Mouse (Mus musculus) liver, embryonic 15.5 days (tissue): ENCODE results near the gene Pim1. TPM values are rescaled to one million over a fixed set of nuclear protein-coding genes. Genes with fewer than 3 reads are reported as not detected.
"Not testable (repeated sequence)": the region's sequence is repeated elsewhere in the genome, so short reads cannot be mapped to it uniquely, and the experiment has no call there.

Experiments
- ATAC-seq: fragments of 200-750 bp; cut with Nextera tagmentation; 2 replicates; pipeline ENCODE4 v1.8.0; 2017; ENCODE audit warnings: moderate number of reproducible peaks, mild to moderate bottlenecking, moderate library complexity; ENCODE audit not compliant: insufficient read depth
- H3K27ac ChIP-seq: fragments of 300-500 bp; sonication (generic); replicated peaks from 2 replicates; pipeline ENCODE4 v1.5.1; 2015; ENCODE audit warnings: mild to moderate bottlenecking, inconsistent platforms
- H3K27me3 ChIP-seq: fragments of 300-500 bp; sonication (generic); 2 replicates; pipeline ENCODE4 v1.6.1; 2015; ENCODE audit warnings: mild to moderate bottlenecking, inconsistent platforms
- H3K36me3 ChIP-seq: fragments of 300-500 bp; sonication (generic); replicated peaks from 2 replicates; pipeline ENCODE4 v1.6.1; 2015; ENCODE audit warnings: moderate library complexity, mild to moderate bottlenecking, inconsistent platforms
- H3K4me1 ChIP-seq: fragments of 300-500 bp; sonication (generic); replicated peaks from 2 replicates; pipeline ENCODE4 v1.6.1; 2015; ENCODE audit warnings: inconsistent platforms
- H3K4me2 ChIP-seq: fragments of 300-500 bp; sonication (generic); 2 replicates; pipeline ENCODE4 v1.6.1; 2015; ENCODE audit warnings: moderate library complexity, mild to moderate bottlenecking, inconsistent platforms
- H3K4me3 ChIP-seq: fragments of 300-500 bp; sonication (generic); replicated peaks from 2 replicates; pipeline ENCODE4 v1.5.1; 2015; ENCODE audit warnings: mild to moderate bottlenecking, inconsistent platforms
- H3K9ac ChIP-seq: fragments of 300-500 bp; sonication (generic); 2 replicates; pipeline ENCODE4 v1.6.1; 2015; ENCODE audit warnings: moderate library complexity, mild to moderate bottlenecking, inconsistent platforms
- H3K9me3 ChIP-seq: fragments of 300-500 bp; sonication (generic); replicated peaks from 2 replicates; pipeline ENCODE4 v1.6.1; 2016; ENCODE audit warnings: inconsistent platforms
- WGBS: fragments of 180-500 bp; shearing (Covaris S2); methylation state at CpG from one replicate; pipeline ENCODE4 v1.1.7; 2015; ENCODE audit warnings: mixed read lengths; ENCODE audit not compliant: insufficient replicate concordance; 5-methylcytosine and 5-hydroxymethylcytosine counted together
- polyA plus RNA-seq: library from polyadenylated mRNA; unstranded; fragments of >200 nt; fragmentation: Nextera tagmentation; extraction: Ambion mirVana; gene quantifications from 2 replicates; pipeline ENCODE4 v1.2.1, GENCODE M21; 2015

The Pim1 gene
- polyA plus RNA-seq, 1 experiment from 2014 or later = 93.5 TPM

GRCm38 (mm10) chr17:29494732-29495076 is 4.2 kb downstream of the Pim1 start:
- 49% methylated on average over 8 of the region's 8 CpGs for WGBS
- ATAC-seq = no peak
- Histone ChIP-seq H3K36me3 (peaks cover 53% of the 10 kb centered on the region), H3K4me2 (peak overlapping the region; percentile 73), H3K27ac (peak overlapping the region; percentile 99), H3K9ac (peak overlapping the region; percentile 100), H3K4me1 (peaks cover 64% of the 10 kb centered on the region), H3K27me3 (no peaks in the 10 kb centered on the region), H3K9me3 (no peaks in the 10 kb centered on the region), H3K4me3 (peak overlapping the region; percentile 99)

- Histone ChIP-seq H3K4me3 (no peak overlapping the region; the same call in 1 of the 2 replicates), H3K36me3 (peaks cover 52% of the 10 kb centered on the region)
Measured at GRCm38 (mm10) chr17:29496211-29497070, 5.9 kb downstream of the Pim1 start.

GRCm38 (mm10) chr17:29497071-29497354 is 6.5 kb downstream of the Pim1 start:
- Histone ChIP-seq H3K4me2 (peak overlapping the region; percentile 24; the same call in 1 of the 2 replicates), H3K27ac (peak overlapping the region; percentile 96)

More at GRCm38 (mm10) chr17:29496211-29497070, 5.9 kb downstream of the Pim1 start:
- Histone ChIP-seq H3K4me2 (peak overlapping the region; percentile 24), H3K27me3 (no peaks in the 10 kb centered on the region), H3K9me3 (no peaks in the 10 kb centered on the region), H3K4me1 (peaks cover 81% of the 10 kb centered on the region), H3K9ac (peak overlapping the region; percentile 25; the same call in 1 of the 2 replicates), H3K27ac (peak overlapping the region; percentile 96)
- no peak for ATAC-seq
- WGBS = 70% methylated on average over 6 of the region's 6 CpGs

GRCm38 (mm10) chr17:29497481-29497880 is 6.9 kb downstream of the Pim1 start:
- H3K36me3 ChIP-seq = peaks cover 41% of the 10 kb centered on the region
- H3K27me3 ChIP-seq, ATAC-seq, H3K9ac ChIP-seq, H3K9me3 ChIP-seq, H3K4me2 ChIP-seq, H3K4me3 ChIP-seq: not testable (repeated sequence)
- 39% methylated on average over 1 of the region's 1 CpGs for WGBS
- peaks cover 92% of the 10 kb centered on the region for H3K4me1 ChIP-seq
- H3K27ac ChIP-seq = peak overlapping the region; percentile 96

More at GRCm38 (mm10) chr17:29497071-29497354, 6.5 kb downstream of the Pim1 start:
- no peak overlapping the region for H3K4me3 ChIP-seq
- peaks cover 87% of the 10 kb centered on the region for H3K4me1 ChIP-seq
- peak overlapping the region; percentile 25 for H3K9ac ChIP-seq
- H3K27me3 ChIP-seq = no peaks in the 10 kb centered on the region
- peaks cover 46% of the 10 kb centered on the region for H3K36me3 ChIP-seq
- no peak for ATAC-seq
- no peaks in the 10 kb centered on the region for H3K9me3 ChIP-seq
- 62% methylated on average over 3 of the region's 3 CpGs for WGBS

GRCm38 (mm10) chr17:29498028-29498427 is 7.5 kb downstream of the Pim1 start:
- no peaks in the 10 kb centered on the region for H3K9me3 ChIP-seq
- peaks cover 37% of the 10 kb centered on the region for H3K36me3 ChIP-seq
- peaks cover 96% of the 10 kb centered on the region for H3K4me1 ChIP-seq
- H3K9ac ChIP-seq = peak overlapping the region; percentile 41; the same call in 1 of the 2 replicates
- WGBS = 9% methylated on average over 4 of the region's 4 CpGs
- H3K27ac ChIP-seq = peak overlapping the region; percentile 96
- no peak overlapping the region for H3K4me3 ChIP-seq
- peak overlapping the region; percentile 34 for H3K4me2 ChIP-seq
- no peaks in the 10 kb centered on the region for H3K27me3 ChIP-seq
- no peak for ATAC-seq

- H3K4me1 ChIP-seq = peaks cover 96% of the 10 kb centered on the region
- not testable (repeated sequence) for H3K9me3 ChIP-seq, H3K4me3 ChIP-seq, ATAC-seq, H3K27me3 ChIP-seq
- H3K9ac ChIP-seq = peak overlapping the region; percentile 60
- WGBS = 56% methylated on average over 2 of the region's 2 CpGs
- peak overlapping the region; percentile 57 for H3K4me2 ChIP-seq
- H3K36me3 ChIP-seq = peaks cover 28% of the 10 kb centered on the region
- peak overlapping the region; percentile 96 for H3K27ac ChIP-seq
Measured at GRCm38 (mm10) chr17:29498952-29499351, 8.4 kb downstream of the Pim1 start.

- peak; percentile 55 for ATAC-seq
- Histone ChIP-seq H3K27ac (peak overlapping the region; percentile 96), H3K9ac (peak overlapping the region; percentile 60), H3K9me3 (no peaks in the 10 kb centered on the region), H3K4me2 (peak overlapping the region; percentile 57), H3K36me3 (peaks cover 22% of the 10 kb centered on the region), H3K27me3 (no peaks in the 10 kb centered on the region), H3K4me3 (no peak overlapping the region), H3K4me1 (peaks cover 96% of the 10 kb centered on the region)
- WGBS = 20% methylated on average over 6 of the region's 6 CpGs
Measured at GRCm38 (mm10) chr17:29499511-29499910, 9.0 kb downstream of the Pim1 start.

- Histone ChIP-seq H3K4me1 (peaks cover 89% of the 10 kb centered on the region), H3K9me3 (no peaks in the 10 kb centered on the region), H3K4me2 (peak overlapping the region; percentile 57), H3K27ac (peak overlapping the region; percentile 96), H3K36me3 (peaks cover 15% of the 10 kb centered on the region), H3K9ac (peak overlapping the region; percentile 60), H3K27me3 (no peaks in the 10 kb centered on the region), H3K4me3 (peak overlapping the region; percentile 25)
- 22% methylated on average over 7 of the region's 7 CpGs for WGBS
- peak; percentile 34 for ATAC-seq
Measured at GRCm38 (mm10) chr17:29500243-29500740, 9.7 kb downstream of the Pim1 start.

GRCm38 (mm10) chr17:29500802-29501469 is 10.4 kb downstream of the Pim1 start:
- Histone ChIP-seq H3K4me1 (peaks cover 93% of the 10 kb centered on the region), H3K9me3 (no peaks in the 10 kb centered on the region)
- WGBS = 14% methylated on average over 17 of the region's 17 CpGs

GRCm38 (mm10) chr17:29502005-29502668 is 11.6 kb downstream of the Pim1 start:
- no peaks in the 10 kb centered on the region for H3K36me3 ChIP-seq
- H3K27ac ChIP-seq = peak overlapping the region; percentile 96
- peaks cover 86% of the 10 kb centered on the region for H3K4me1 ChIP-seq
- no peaks in the 10 kb centered on the region for H3K9me3 ChIP-seq
- no peaks in the 10 kb centered on the region for H3K27me3 ChIP-seq
- ATAC-seq = no peak
- H3K9ac ChIP-seq = peak overlapping the region; percentile 60
- peak overlapping the region; percentile 14; the same call in 1 of the 2 replicates for H3K4me3 ChIP-seq
- 32% methylated on average over 7 of the region's 7 CpGs for WGBS
- H3K4me2 ChIP-seq = peak overlapping the region; percentile 58

More at GRCm38 (mm10) chr17:29500802-29501469, 10.4 kb downstream of the Pim1 start:
- Histone ChIP-seq H3K27me3 (no peaks in the 10 kb centered on the region), H3K9ac (peak overlapping the region; percentile 60), H3K27ac (peak overlapping the region; percentile 96), H3K4me3 (peak overlapping the region; percentile 25), H3K4me2 (peak overlapping the region; percentile 57), H3K36me3 (peaks cover 10% of the 10 kb centered on the region)
- peak; percentile 88 for ATAC-seq
